Mouse (Mus musculus) liver, adult (tissue): Measurements from ENCODE around the gene Camkk1.

ENCODE experiments used
- GATA4 ChIP-seq: IDR thresholded peaks from 2 replicates; pipeline ENCODE4 v1.6.1; 2014; ENCODE audit warnings: mild to moderate bottlenecking, low read length; ENCODE audit not compliant: insufficient replicate concordance

Camkk1 gene

GRCm38 (mm10) chr11:73018471-73019146 lies at the start of gene Camkk1:
Gene Camkk1 (plus strand): TSS chr11:73019008.
- TF ChIP-seq GATA4, result no peak; the same call in 1 of the 2 replicates

- TF ChIP-seq GATA4, result no peak
Measured at GRCm38 (mm10) chr11:72974995-72975503, 43.8 kb upstream of the Camkk1 start.

- TF ChIP-seq GATA4, result no peak
Measured at GRCm38 (mm10) chr11:72982516-72982915, 36.3 kb upstream of the Camkk1 start.

- TF ChIP-seq GATA4, result no peak
Measured at GRCm38 (mm10) chr11:72983283-72983682, 35.5 kb upstream of the Camkk1 start.

GRCm38 (mm10) chr11:72986745-72987144 lies 32.1 kb upstream of the Camkk1 start:
- TF ChIP-seq GATA4, result no peak

- TF ChIP-seq GATA4, result no peak
Measured at GRCm38 (mm10) chr11:72987234-72987633, 31.6 kb upstream of the Camkk1 start.

GRCm38 (mm10) chr11:72987807-72988206 lies 31.0 kb upstream of the Camkk1 start:
- TF ChIP-seq GATA4, result no peak

- TF ChIP-seq GATA4, result no peak
Measured at GRCm38 (mm10) chr11:72989044-72989443, 29.8 kb upstream of the Camkk1 start.

GRCm38 (mm10) chr11:72990688-72991087 lies 28.1 kb upstream of the Camkk1 start:
- no peak for TF ChIP-seq GATA4

GRCm38 (mm10) chr11:72991961-72992360 lies 26.8 kb upstream of the Camkk1 start:
- no peak for TF ChIP-seq GATA4

- no peak for TF ChIP-seq GATA4
Measured at GRCm38 (mm10) chr11:72996346-72996745, 22.5 kb upstream of the Camkk1 start.

- TF ChIP-seq GATA4, result no peak
Measured at GRCm38 (mm10) chr11:72996781-72997180, 22.0 kb upstream of the Camkk1 start.

GRCm38 (mm10) chr11:72997529-72998326 lies 21.1 kb upstream of the Camkk1 start:
- TF ChIP-seq GATA4, result no peak

- TF ChIP-seq GATA4, result peak; percentile 51; the same call in 1 of the 2 replicates
Measured at GRCm38 (mm10) chr11:72998771-72999170, 20.0 kb upstream of the Camkk1 start, which contains the start of gene P2rx1. Gene P2rx1 (plus strand): TSS chr11:72999103.

GRCm38 (mm10) chr11:73001029-73001428 lies 17.8 kb upstream of the Camkk1 start:
- no peak for TF ChIP-seq GATA4

- no peak for TF ChIP-seq GATA4
Measured at GRCm38 (mm10) chr11:73006377-73006776, 12.4 kb upstream of the Camkk1 start.

GRCm38 (mm10) chr11:73007113-73007512 lies 11.7 kb upstream of the Camkk1 start:
- no peak for TF ChIP-seq GATA4
